Mouse (Mus musculus): Measurements from ENCODE around the gene Tmod4. TPM values are rescaled to one million over a fixed set of nuclear protein-coding genes. Genes with fewer than 3 reads are reported as not detected.

Gene Tmod4
- polyA plus RNA-seq, 1 experiment from 2014 or later = 2.7 TPM

GRCm38 (mm10) chr3:95174011-95174592 lies 49.8 kb downstream of the Tmod4 start:
- WGBS = 6% methylated on average over 16 of the region's 16 CpGs
- Histone ChIP-seq H3K9me3 (ENCODE audit: control insufficient read depth, low read length) (no peaks in the 10 kb centered on the region), H3K4me3 (ENCODE audit: low read length) (peak overlapping the region; percentile 47), H3K9ac (ENCODE audit: low read length) (peak overlapping the region; percentile 59; the same call in 1 of the 2 replicates), H3K4me1 (replicated peaks; ENCODE audit: control insufficient read depth, insufficient read depth, low read length) (peaks cover 13% of the 10 kb centered on the region; the same call in 1 of the 2 replicates), H3K4me2 (ENCODE audit: low read depth, low read length) (peak overlapping the region; percentile 62), H3K36me3 (ENCODE audit: control insufficient read depth, insufficient read depth, low read length) (peaks cover 4% of the 10 kb centered on the region; the same call in 1 of the 2 replicates), H3K27me3 (ENCODE audit: control insufficient read depth, insufficient read depth, low read depth, low read length) (peaks cover 28% of the 10 kb centered on the region), H3K27ac (ENCODE audit: low read length) (no peak overlapping the region)
- peak; percentile 76 for ATAC-seq (ENCODE audit: low read depth)

- WGBS = 75% methylated on average over 3 of the region's 3 CpGs
Observed at GRCm38 (mm10) chr3:95176500-95176899, 52.2 kb downstream of the Tmod4 start.

GRCm38 (mm10) chr3:95177583-95177982 lies 53.3 kb downstream of the Tmod4 start:
- peaks cover 14% of the 10 kb centered on the region for H3K27me3 ChIP-seq (ENCODE audit: control insufficient read depth, insufficient read depth, low read depth, low read length)
- no peaks in the 10 kb centered on the region; the same call in 1 of the 2 replicates for H3K36me3 ChIP-seq (ENCODE audit: control insufficient read depth, insufficient read depth, low read length)
- H3K9me3 ChIP-seq (ENCODE audit: control insufficient read depth, low read length) = no peaks in the 10 kb centered on the region
- no peak overlapping the region for H3K9ac ChIP-seq (ENCODE audit: low read length)
- peaks cover 13% of the 10 kb centered on the region; the same call in 1 of the 2 replicates for H3K4me1 ChIP-seq (replicated peaks; ENCODE audit: control insufficient read depth, insufficient read depth, low read length)
- ATAC-seq (ENCODE audit: low read depth) = no peak
- 59% methylated on average over 6 of the region's 6 CpGs for WGBS
- no peak overlapping the region for H3K4me2 ChIP-seq (ENCODE audit: low read depth, low read length)
- no peak overlapping the region for H3K27ac ChIP-seq (ENCODE audit: low read length)
- H3K4me3 ChIP-seq (ENCODE audit: low read length) = no peak overlapping the region

More at GRCm38 (mm10) chr3:95176500-95176899, 52.2 kb downstream of the Tmod4 start:
- H3K4me3 ChIP-seq (ENCODE audit: low read length) = no peak overlapping the region
- H3K9ac ChIP-seq (ENCODE audit: low read length) = no peak overlapping the region
- H3K4me2 ChIP-seq (ENCODE audit: low read depth, low read length) = no peak overlapping the region
- no peaks in the 10 kb centered on the region; the same call in 1 of the 2 replicates for H3K36me3 ChIP-seq (ENCODE audit: control insufficient read depth, insufficient read depth, low read length)
- ATAC-seq (ENCODE audit: low read depth) = no peak
- H3K4me1 ChIP-seq (replicated peaks; ENCODE audit: control insufficient read depth, insufficient read depth, low read length) = peaks cover 13% of the 10 kb centered on the region; the same call in 1 of the 2 replicates
- H3K27ac ChIP-seq (ENCODE audit: low read length) = no peak overlapping the region
- no peaks in the 10 kb centered on the region for H3K9me3 ChIP-seq (ENCODE audit: control insufficient read depth, low read length)
- peaks cover 24% of the 10 kb centered on the region for H3K27me3 ChIP-seq (ENCODE audit: control insufficient read depth, insufficient read depth, low read depth, low read length)

Small RNA genes lying within 50 kb of the gene (microRNA-seq; reads per million reads assigned to microRNA genes)
- not detected for gene Mir8099-1

Other genes starting within 250 kb of the Tmod4 start
- 306 and 339 TPM in 2 replicates for gene Psmb4, start 237.5 kb upstream of the Tmod4 start, polyA plus RNA-seq (2015; fragmentation: Nextera tagmentation; extraction: Ambion mirVana)
- gene Selenbp1, start 191.4 kb upstream of the Tmod4 start, polyA plus RNA-seq (2015; fragmentation: Nextera tagmentation; extraction: Ambion mirVana) = 341 and 430 TPM in 2 replicates
- 8.9 and 10.0 TPM in 2 replicates for gene Rfx5, start 170.4 kb upstream of the Tmod4 start, polyA plus RNA-seq (2015; fragmentation: Nextera tagmentation; extraction: Ambion mirVana)
- gene Pi4kb, start 149.7 kb upstream of the Tmod4 start, polyA plus RNA-seq (2015; fragmentation: Nextera tagmentation; extraction: Ambion mirVana) = 25.1 and 25.7 TPM in 2 replicates
- 23.3 and 23.6 TPM in 2 replicates for gene Zfp687, start 109.0 kb upstream of the Tmod4 start, polyA plus RNA-seq (2015; fragmentation: Nextera tagmentation; extraction: Ambion mirVana)
- 223 and 224 TPM in 2 replicates for gene Psmd4, start 81.9 kb upstream of the Tmod4 start, polyA plus RNA-seq (2015; fragmentation: Nextera tagmentation; extraction: Ambion mirVana)
- 19.5 and 20.2 TPM in 2 replicates for gene Pip5k1a, start 17.5 kb upstream of the Tmod4 start, polyA plus RNA-seq (2015; fragmentation: Nextera tagmentation; extraction: Ambion mirVana)
- gene Vps72, start 13.5 kb upstream of the Tmod4 start, polyA plus RNA-seq (2015; fragmentation: Nextera tagmentation; extraction: Ambion mirVana) = 152 and 156 TPM in 2 replicates
- 69.9 and 79.0 TPM in 2 replicates for gene Scnm1, start 9.5 kb downstream of the Tmod4 start, polyA plus RNA-seq (2015; fragmentation: Nextera tagmentation; extraction: Ambion mirVana)
- gene Lysmd1, start 9.6 kb downstream of the Tmod4 start, polyA plus RNA-seq (2015; fragmentation: Nextera tagmentation; extraction: Ambion mirVana) = 16.2 and 16.9 TPM in 2 replicates
- 4.0 and 5.4 TPM in 2 replicates for gene Tnfaip8l2, start 17.9 kb downstream of the Tmod4 start, polyA plus RNA-seq (2015; fragmentation: Nextera tagmentation; extraction: Ambion mirVana)
- 3.2 and 4.1 TPM in 2 replicates for gene Sema6c, start 36.0 kb downstream of the Tmod4 start, polyA plus RNA-seq (2015; fragmentation: Nextera tagmentation; extraction: Ambion mirVana)
- gene Gabpb2, start 93.4 kb downstream of the Tmod4 start, polyA plus RNA-seq (2015; fragmentation: Nextera tagmentation; extraction: Ambion mirVana) = 10.0 and 10.2 TPM in 2 replicates
- gene Cdc42se1, start 104.3 kb downstream of the Tmod4 start, polyA plus RNA-seq (2015; fragmentation: Nextera tagmentation; extraction: Ambion mirVana) = 118 and 123 TPM in 2 replicates
- gene Mllt11, start 107.7 kb downstream of the Tmod4 start, polyA plus RNA-seq (2015; fragmentation: Nextera tagmentation; extraction: Ambion mirVana) = 12.0 TPM in 2 replicates
- gene Gm128, start 117.1 kb downstream of the Tmod4 start, polyA plus RNA-seq (2015; fragmentation: Nextera tagmentation; extraction: Ambion mirVana) = 0.29 and 0.50 TPM in 2 replicates
- 4.6 and 5.7 TPM in 2 replicates for gene Bnipl, start 126.7 kb downstream of the Tmod4 start, polyA plus RNA-seq (2015; fragmentation: Nextera tagmentation; extraction: Ambion mirVana)
- 41.0 and 47.0 TPM in 2 replicates for gene Mindy1, start 156.9 kb downstream of the Tmod4 start, polyA plus RNA-seq (2015; fragmentation: Nextera tagmentation; extraction: Ambion mirVana)
- 23.2 and 23.9 TPM in 2 replicates for gene Prune1, start 157.6 kb downstream of the Tmod4 start, polyA plus RNA-seq (2015; fragmentation: Nextera tagmentation; extraction: Ambion mirVana)
- 1.7 and 2.0 TPM in 2 replicates for gene Anxa9, start 182.7 kb downstream of the Tmod4 start, polyA plus RNA-seq (2015; fragmentation: Nextera tagmentation; extraction: Ambion mirVana)
- gene Cers2, start 190.3 kb downstream of the Tmod4 start, polyA plus RNA-seq (2015; fragmentation: Nextera tagmentation; extraction: Ambion mirVana) = 221 and 230 TPM in 2 replicates
- 35.4 and 38.4 TPM in 2 replicates for gene Setdb1, start 232.7 kb downstream of the Tmod4 start, polyA plus RNA-seq (2015; fragmentation: Nextera tagmentation; extraction: Ambion mirVana)

Data from lung, embryonic 16.5 days (tissue).